Mouse (Mus musculus): ENCODE results near the gene Tarm1.

GRCm38 (mm10) chr7:3502439-3502838, at the start of gene Tarm1:
- TF ChIP-seq USF2 (conservative IDR thresholded peaks at IDR 0.05; ENCODE audit: low read depth, low read length) (no peak), E2F4 (IDR thresholded peaks at IDR 0.05; ENCODE audit: insufficient replicate concordance, low read depth, low read length) (no peak), NELFE (IDR thresholded peaks at IDR 0.05; ENCODE audit: low read depth, low read length) (no peak), TCF12 (IDR thresholded peaks at IDR 0.05; ENCODE audit: low read depth, low read length) (no peak), POLR2A (IDR thresholded peaks at IDR 0.05; ENCODE audit: low read depth, low read length) (no peak), USF1 (IDR thresholded peaks at IDR 0.05; ENCODE audit: low read depth, low read length) (no peak), ZC3H11A (IDR thresholded peaks at IDR 0.05; ENCODE audit: low read depth, low read length) (no peak), CHD1 (IDR thresholded peaks at IDR 0.05; ENCODE audit: low read depth, low read length) (no peak), CTCF (conservative IDR thresholded peaks at IDR 0.05 in 1 of 2, IDR thresholded peaks at IDR 0.05 in 1 of 2; ENCODE audit: low read depth in 2 of 2, low read length in 2 of 2) (no peak), MAFK (IDR thresholded peaks at IDR 0.05; ENCODE audit: insufficient replicate concordance, low read length) (no peak)
